Mouse (Mus musculus) left cerebral cortex, postnatal 25 days (tissue): ENCODE measurements around the gene Lama2. TPM values are rescaled to one million over a fixed set of nuclear protein-coding genes. Genes with fewer than 3 reads are reported as not detected.
"Not testable (repeated sequence)": the region's sequence is repeated elsewhere in the genome, so short reads cannot be mapped to it uniquely, and the experiment has no call there.

ENCODE experiments used
- DNase-seq, 2 experiments: peaks; one replicate each; pipeline ENCODE4 v3.0.0; 2022; ENCODE audit warnings: low spot score in 2 of 2, mixed read lengths in 1 of 2
- intact Hi-C: fragments of 180-260 bp; cut with DNase I; formaldehyde crosslinking; loops from one replicate; pipeline ENCODE4 v1.15.1; 2025
- total RNA-seq, 2 experiments: library from RNA; stranded (reverse); gene quantifications; 2 replicates each; pipeline ENCODE4 v1.2.3; 2021

The Lama2 gene
- total RNA-seq, 2 experiments from 2014 or later: 6.8 to 7.1 TPM

DNA sequence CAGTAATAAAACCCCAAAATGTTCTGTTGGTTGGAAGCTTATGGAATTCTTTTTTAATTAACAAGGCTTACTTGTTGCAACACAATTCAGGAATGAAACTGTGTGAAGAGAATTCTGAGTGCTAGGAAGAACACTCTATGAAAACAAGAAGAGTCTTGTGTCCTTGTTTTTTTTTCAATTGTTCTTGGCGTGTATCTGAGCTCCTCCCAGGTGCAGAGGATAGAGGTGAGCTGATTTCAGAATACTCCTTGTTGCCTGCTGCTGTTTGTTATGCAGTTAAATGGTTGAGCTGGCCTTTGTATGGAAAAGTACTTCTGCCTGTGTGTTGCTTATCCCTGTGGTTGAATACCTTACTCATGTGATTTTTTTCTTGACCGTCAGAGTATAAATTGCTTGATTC, 636.9 kb downstream of the Lama2 start:
- intact Hi-C loops: no loop called here
- DNase-seq: no peak

DNA sequence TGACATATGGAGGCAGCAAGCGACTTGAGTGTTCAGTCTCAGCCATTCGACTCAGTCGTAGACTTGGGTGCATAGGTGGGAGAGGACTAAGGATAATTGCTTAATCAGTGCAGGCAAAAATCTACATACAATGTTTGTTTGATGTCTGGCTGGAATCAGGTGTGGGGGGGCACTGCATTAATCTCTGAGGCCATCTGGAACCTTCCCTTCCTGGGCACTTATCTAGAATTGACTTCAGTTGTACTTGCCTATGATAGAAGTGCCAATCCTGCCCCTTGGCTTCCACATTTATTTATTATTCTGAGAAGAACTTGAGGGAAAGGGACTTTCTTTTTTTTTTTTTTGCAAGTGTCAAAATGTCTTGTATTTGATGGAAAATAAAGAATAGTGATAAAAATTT, 644.2 kb downstream of the Lama2 start:
- intact Hi-C loops: no loop called here
- DNase-seq: no peak

DNA sequence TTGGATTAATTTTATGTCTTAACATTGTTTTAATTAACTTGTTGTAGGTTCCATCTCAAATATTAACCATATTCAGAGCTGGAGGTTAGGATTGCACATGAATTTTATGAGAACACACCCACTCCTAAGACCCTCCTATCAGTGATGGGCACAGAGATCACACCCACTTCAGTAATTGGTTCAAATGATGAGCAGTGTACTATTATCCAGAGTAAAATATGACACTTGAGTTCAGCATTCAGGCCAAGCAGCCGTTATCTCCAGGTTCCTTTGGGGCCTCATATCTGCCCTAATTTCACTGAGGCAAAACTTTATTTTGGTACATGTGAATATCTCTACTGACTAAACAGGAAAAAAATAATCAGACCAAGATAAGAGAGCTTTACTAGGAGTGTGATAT, 645.3 kb downstream of the Lama2 start:
- DNase-seq: no peak
- intact Hi-C loops: no loop called here

DNA sequence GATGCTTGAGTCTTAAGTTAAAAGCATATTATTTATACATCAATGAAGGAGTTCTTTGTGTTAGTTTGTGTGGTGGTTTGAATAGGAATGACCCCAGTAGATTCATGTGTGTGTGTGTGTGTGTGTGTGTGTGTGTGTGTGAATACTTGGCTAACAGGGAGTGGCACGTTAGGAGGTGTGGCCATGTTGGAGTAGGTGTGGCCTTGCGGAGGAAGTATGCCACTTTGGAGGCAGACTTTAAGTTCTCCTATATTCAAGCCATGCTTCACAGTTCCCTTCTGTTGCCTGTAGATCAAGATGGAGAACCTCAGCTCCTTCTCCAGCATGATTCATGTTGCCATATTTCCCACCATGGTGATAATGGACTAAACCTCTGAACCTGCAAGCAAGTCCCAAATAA, 646.0 kb downstream of the Lama2 start:
- DNase-seq: no peak
- intact Hi-C loops: no loop called here

DNA sequence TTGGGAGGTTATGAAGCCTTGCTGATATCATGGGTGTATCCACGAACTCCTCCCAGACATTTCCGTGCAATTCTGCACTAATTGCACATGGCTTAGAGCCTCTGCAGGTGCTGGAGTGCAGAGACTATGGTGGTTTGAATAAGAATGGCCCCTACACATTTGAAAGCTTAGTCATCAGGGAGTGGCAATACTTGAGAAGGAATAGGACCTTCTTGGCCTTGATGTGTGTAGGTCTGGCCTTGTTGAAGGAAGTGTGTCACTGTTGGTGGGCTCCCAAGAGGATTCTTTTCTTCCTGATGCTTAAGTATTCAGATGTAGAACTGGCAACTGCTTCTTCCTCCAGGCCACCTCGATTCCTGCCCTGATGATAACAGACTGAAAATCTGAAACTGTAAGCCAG, 661.0 kb downstream of the Lama2 start:
- no peak for DNase-seq
- intact Hi-C loops: no loop called here

DNA sequence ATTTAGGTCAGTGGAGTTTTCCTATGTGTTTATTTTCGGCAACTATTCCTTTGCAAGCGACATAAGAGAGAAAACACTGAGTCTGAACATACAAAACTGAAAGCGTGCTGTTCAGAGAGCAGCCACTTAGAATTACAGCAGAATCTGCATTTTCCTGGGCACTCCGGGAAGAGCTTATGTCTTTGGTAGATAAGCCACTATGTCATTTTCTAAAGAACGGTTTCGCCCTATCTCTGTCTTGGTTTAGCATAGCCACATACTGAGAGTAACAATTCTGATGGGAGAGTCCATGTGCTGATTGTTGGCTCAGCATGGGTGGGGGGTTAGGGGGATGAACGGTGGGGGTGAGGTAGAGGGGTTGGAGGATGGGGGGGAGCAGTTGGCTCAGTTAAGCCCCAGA, 669.1 kb downstream of the Lama2 start:
- intact Hi-C loops: no loop called here
- DNase-seq: peak in 1 of 2 experiments; percentile 4

DNA sequence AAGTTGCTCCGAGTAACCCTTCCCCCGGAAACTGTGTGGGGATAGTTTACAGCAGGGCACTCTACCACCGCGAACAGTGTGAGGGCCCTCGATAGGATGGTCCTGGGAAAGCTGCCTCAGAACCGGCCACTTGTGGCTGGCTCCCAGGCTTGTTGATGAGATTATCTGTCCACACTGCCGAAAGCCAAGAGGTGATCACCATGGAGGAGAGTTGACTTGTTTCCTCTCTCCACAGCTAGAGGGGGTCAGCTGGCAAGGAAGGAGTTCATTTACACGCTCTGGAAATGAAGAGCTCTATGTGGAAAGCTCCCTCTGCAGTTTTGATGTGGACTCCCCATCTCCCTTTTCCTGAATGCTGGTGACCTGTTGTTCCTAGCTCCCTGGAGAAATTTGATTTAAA, 669.9 kb downstream of the Lama2 start:
- DNase-seq: no peak
- intact Hi-C loops: no loop called here

DNA sequence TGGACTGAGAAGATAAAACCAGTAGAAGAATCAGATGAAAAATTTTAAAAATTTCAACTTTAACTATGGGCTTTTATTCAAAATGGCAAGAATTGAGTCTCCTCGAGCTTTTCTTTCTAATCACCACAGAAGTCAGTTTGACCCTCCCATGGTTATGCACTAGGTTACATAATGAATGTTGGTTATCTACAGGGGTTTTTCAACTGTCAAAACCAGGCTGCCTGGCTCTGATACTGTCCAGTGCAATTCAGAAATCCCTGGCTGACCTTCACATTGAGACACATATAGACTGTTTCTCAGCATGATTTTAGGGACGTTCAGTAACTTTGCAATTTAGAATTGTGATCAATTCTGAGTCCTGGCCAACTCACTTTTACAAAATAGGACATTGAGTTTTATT, 671.2 kb downstream of the Lama2 start:
- intact Hi-C loops: no loop called here
- DNase-seq: no peak

DNA sequence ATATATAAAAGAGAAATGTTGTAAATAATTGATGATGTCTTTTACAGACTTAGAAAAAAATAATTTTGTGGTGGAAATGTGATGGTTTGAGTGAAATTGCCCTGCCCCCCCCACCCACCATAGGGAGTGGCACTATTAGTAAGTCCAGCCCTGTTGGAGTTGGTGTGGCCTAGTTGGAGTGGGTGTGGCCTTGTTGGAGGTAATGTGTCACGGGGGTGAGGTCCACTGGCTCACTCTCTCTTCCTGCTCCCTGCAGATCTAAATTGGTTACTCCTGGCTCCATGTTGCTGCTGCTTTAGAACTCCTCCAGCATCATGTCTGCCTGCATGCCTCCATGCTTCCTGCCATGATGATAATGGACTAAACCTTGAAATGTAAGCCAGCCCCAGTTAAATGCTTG, 680.0 kb downstream of the Lama2 start:
- intact Hi-C loops: no loop called here
- DNase-seq: no peak

DNA sequence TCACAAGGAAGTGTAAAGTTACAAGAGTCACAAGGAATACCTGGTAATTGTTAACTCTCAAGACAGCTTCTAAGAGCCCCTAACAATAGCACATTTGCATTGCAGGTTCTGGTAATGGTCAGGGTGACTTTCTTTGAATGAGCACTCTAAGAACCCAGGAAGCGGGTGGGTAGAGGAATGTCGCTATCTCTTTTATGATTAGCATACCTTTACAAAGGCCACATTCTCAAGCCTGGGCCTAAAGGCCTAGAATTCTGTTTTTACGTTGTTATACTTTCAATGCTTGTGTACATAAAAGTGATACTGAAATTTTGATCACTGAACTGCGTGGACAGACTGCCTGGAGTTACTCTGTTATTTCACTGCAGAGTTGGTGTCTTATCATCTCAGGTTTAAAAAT, 681.1 kb downstream of the Lama2 start:
- DNase-seq, intact Hi-C loops: not testable (repeated sequence)

DNA sequence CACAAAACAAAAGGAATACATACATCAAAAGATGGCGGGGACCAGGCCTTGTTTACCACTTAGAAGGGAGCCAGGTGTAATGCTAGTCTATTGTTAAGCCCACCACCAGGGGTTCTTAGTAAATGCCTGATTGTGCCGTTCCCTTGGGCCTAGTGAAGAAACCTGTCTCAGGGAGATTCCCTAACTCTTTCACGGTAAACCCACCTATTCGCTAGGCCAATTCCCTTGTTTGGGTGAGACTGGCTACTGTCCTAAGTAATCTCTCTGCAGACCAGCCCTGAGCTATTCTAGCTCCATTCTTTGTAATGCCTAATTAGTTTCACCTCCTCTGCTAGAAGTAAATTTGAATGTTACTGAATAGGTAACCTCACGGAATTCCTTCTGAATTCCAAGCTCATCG, 683.5 kb downstream of the Lama2 start:
- DNase-seq, intact Hi-C loops: not testable (repeated sequence)
